Mouse (Mus musculus) ES-Bruce4 (cell line): ENCODE data around the gene Ktn1.

Experiments used
- CTCF ChIP-seq: IDR thresholded peaks from one replicate; pipeline ENCODE4 v1.8.1; 2011; ENCODE audit warnings: low read depth, low read length
- EP300 ChIP-seq: IDR thresholded peaks from 2 replicates; pipeline ENCODE4 v1.6.1; 2011; ENCODE audit warnings: low read depth, low read length; ENCODE audit not compliant: insufficient read depth
- POLR2A ChIP-seq: IDR thresholded peaks from one replicate; pipeline ENCODE4 v1.8.1; 2011; ENCODE audit warnings: low read length; ENCODE audit not compliant: insufficient read depth

- no peak for TF ChIP-seq POLR2A
- TF ChIP-seq EP300: no peak
- TF ChIP-seq CTCF: no peak
Observed at GRCm38 (mm10) chr14:47736471-47736870, 88.2 kb downstream of the Ktn1 start.
